Mouse (Mus musculus) neural tube, embryonic 14.5 days (tissue): ENCODE results near the gene Ggta1. TPM values are rescaled to one million over a fixed set of nuclear protein-coding genes. Genes with fewer than 3 reads are reported as not detected.

Experiments
- ATAC-seq: fragments of 200-750 bp; cut with Nextera tagmentation; 2 replicates; pipeline ENCODE4 v1.8.0; 2017; ENCODE audit warnings: low read depth, mild to moderate bottlenecking, moderate TSS enrichment, moderate library complexity
- H3K27ac ChIP-seq: fragments of 300-500 bp; sonication (generic); 2 replicates; pipeline ENCODE4 v1.5.1; 2014; ENCODE audit warnings: low read depth, mild to moderate bottlenecking, control low read depth, low read length, moderate library complexity, mixed read lengths
- H3K27me3 ChIP-seq: fragments of 300-500 bp; sonication (generic); 2 replicates; pipeline ENCODE4 v1.6.1; 2014; ENCODE audit warnings: low read length; ENCODE audit not compliant: control insufficient read depth, insufficient read depth
- H3K36me3 ChIP-seq: fragments of 300-500 bp; sonication (generic); 2 replicates; pipeline ENCODE4 v1.6.1; 2014; ENCODE audit warnings: low read length, mixed read lengths; ENCODE audit not compliant: control insufficient read depth, insufficient read depth
- H3K4me1 ChIP-seq: fragments of 300-500 bp; sonication (generic); 2 replicates; pipeline ENCODE4 v1.6.1; 2014; ENCODE audit warnings: low read length; ENCODE audit not compliant: control insufficient read depth, insufficient read depth
- H3K4me2 ChIP-seq: fragments of 300-500 bp; sonication (generic); 2 replicates; pipeline ENCODE4 v1.6.1; 2014; ENCODE audit warnings: mild to moderate bottlenecking, low read depth, low read length, control low read depth
- H3K4me3 ChIP-seq: fragments of 300-500 bp; sonication (generic); 2 replicates; pipeline ENCODE4 v1.5.1; 2014; ENCODE audit warnings: low read depth, low read length, control low read depth, mixed read lengths
- H3K9ac ChIP-seq: fragments of 300-500 bp; sonication (generic); replicated peaks from 2 replicates; pipeline ENCODE4 v1.6.1; 2014; ENCODE audit warnings: low read depth, mild to moderate bottlenecking, control low read depth, low read length, mixed read lengths
- H3K9me3 ChIP-seq: fragments of 300-500 bp; sonication (generic); 2 replicates; pipeline ENCODE4 v1.6.1; 2016; ENCODE audit warnings: low read length; ENCODE audit not compliant: control insufficient read depth
- WGBS: fragments of 180-500 bp; shearing (Covaris S2); extraction: QIAGEN DNeasy Blood & Tissue Kit; methylation state at CpG from one replicate; pipeline ENCODE4 v1.1.7; 2014; 5-methylcytosine and 5-hydroxymethylcytosine counted together
- polyA plus RNA-seq: library from polyadenylated mRNA; unstranded; fragments of >200 nt; fragmentation: Nextera tagmentation; extraction: Ambion mirVana; gene quantifications from 2 replicates; pipeline ENCODE4 v1.2.1, GENCODE M21; 2014

Ggta1 gene
- polyA plus RNA-seq = 5.3 and 8.9 TPM in 2 replicates

DNA sequence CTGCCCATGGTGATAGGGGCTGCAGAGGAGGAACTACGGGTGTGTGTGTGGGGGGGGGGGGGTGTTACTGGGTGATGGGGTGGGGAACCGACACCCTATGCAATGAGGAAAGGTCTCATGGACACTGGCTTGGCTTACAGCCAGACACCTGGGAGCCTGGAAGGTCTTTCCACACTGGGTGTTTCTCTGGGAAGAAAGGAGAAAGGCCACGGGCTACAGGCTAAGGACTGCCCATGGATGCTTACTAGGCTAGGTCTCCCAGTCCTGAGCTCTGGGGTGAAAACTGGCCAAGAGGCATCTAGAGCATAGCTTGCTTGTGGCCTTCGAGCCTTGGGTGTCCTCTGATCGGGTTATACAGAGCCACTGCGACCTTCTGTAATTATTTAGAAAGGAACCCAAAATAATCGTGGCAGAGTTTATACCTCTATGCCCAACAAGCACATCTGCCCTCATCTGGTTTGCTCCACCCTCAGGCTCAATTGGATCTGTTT, at the start of gene Ggta1:
Ggta1 (minus strand) TSS at position 441 of the 491 bp plus-strand sequence.
- no peaks in the 10 kb centered on the region for H3K9me3 ChIP-seq
- WGBS = 19% methylated on average over 7 of the region's 7 CpGs
- no peaks in the 10 kb centered on the region for H3K36me3 ChIP-seq
- 0 out of 2 replicates have a peak, but pooled peaks have one; percentile 41 for ATAC-seq
- H3K9ac ChIP-seq = peak within 1 kb of the TSS; percentile 58
- H3K27me3 ChIP-seq = 0 out of 2 replicates have a peak, but pooled peaks cover 3% of the 10 kb centered on the region
- H3K4me1 ChIP-seq = no peaks in the 10 kb centered on the region; the same call in 1 of the 2 replicates
- peak within 1 kb of the TSS; percentile 95 for H3K4me2 ChIP-seq
- peak within 1 kb of the TSS; percentile 47 for H3K4me3 ChIP-seq
- no peak within 1 kb of the TSS for H3K27ac ChIP-seq

DNA sequence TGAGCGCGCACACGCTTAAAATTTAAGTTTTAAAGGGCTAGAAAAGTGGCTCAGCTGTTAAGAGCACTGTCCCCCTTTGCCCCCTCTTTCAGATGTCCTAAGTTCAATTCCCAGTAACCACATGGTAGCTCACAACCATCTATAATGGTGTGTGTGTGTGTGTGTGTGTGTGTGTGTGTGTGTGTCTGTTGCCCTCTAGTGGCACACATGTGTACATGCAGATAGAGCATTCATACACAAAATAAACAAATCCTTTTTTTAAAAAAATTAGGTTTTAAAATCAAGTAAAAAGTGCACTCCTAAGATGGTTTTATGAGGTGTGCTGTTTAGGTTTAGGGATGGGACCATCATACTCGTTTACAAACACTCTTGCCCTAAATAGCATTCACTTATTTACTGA, 49.2 kb upstream of the Ggta1 start:
- no peaks in the 10 kb centered on the region for H3K9me3 ChIP-seq
- no peak overlapping the region for H3K4me2 ChIP-seq
- H3K27me3 ChIP-seq = no peaks in the 10 kb centered on the region
- WGBS = 97% methylated on average over 4 of the region's 4 CpGs
- H3K9ac ChIP-seq = no peak overlapping the region
- H3K36me3 ChIP-seq = no peaks in the 10 kb centered on the region
- H3K4me3 ChIP-seq = no peak overlapping the region
- H3K27ac ChIP-seq = no peak overlapping the region
- peaks cover 5% of the 10 kb centered on the region for H3K4me1 ChIP-seq
- ATAC-seq = no peak

GRCm38 (mm10) chr2:35510920-35511319, 47.9 kb upstream of the Ggta1 start:
- WGBS = 43% methylated on average over 1 of the region's 1 CpGs
- H3K9me3 ChIP-seq = no peaks in the 10 kb centered on the region

DNA sequence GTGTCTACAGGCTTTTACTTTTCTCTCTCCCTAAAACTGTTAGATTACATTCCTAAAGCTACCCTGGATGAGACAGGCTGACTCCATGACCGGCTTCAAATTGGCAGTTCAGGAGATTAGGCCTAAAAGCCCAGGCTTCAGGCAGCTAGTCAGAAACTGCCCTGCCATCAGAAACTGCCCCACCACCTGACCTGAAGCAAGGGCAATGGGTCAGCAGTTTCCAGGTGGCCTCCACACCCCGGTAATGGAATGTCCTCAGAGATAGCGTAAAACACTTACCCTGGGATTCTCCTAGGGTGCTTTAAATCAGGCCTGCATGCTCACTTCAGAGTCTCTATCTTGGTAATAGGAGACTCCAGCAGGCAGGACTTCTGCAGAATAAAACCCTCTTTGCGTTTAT, 46.9 kb upstream of the Ggta1 start:
- ATAC-seq = no peak
- Histone ChIP-seq H3K27me3 (no peaks in the 10 kb centered on the region), H3K4me2 (no peak overlapping the region), H3K4me3 (no peak overlapping the region), H3K27ac (no peak overlapping the region), H3K9me3 (no peaks in the 10 kb centered on the region), H3K4me1 (peaks cover 5% of the 10 kb centered on the region), H3K36me3 (no peaks in the 10 kb centered on the region), H3K9ac (no peak overlapping the region)
- WGBS = 40% methylated on average over 4 of the region's 4 CpGs

More at GRCm38 (mm10) chr2:35510920-35511319, 47.9 kb upstream of the Ggta1 start:
- Histone ChIP-seq H3K36me3 (no peaks in the 10 kb centered on the region), H3K27me3 (no peaks in the 10 kb centered on the region), H3K27ac (no peak overlapping the region), H3K9ac (no peak overlapping the region), H3K4me1 (peaks cover 5% of the 10 kb centered on the region), H3K4me3 (no peak overlapping the region), H3K4me2 (no peak overlapping the region)
- ATAC-seq = no peak

DNA sequence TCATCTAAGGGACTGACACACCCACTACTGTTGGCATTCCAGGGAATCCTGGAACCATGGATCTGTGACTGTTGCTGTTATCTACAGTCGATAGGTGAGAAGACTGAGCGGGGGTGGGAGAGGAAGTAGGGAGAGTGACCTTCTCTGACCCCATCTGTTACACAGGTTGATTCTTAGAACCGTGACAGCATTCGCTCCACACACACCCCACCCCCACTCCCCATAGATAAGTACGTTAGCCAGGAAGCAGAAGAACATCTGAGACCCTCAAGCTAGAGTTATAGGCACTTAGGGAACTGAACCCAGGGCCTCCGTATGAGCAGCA, 46.3 kb upstream of the Ggta1 start:
- ATAC-seq = no peak
- Histone ChIP-seq H3K9me3 (no peaks in the 10 kb centered on the region), H3K27ac (no peak overlapping the region), H3K36me3 (no peaks in the 10 kb centered on the region), H3K27me3 (no peaks in the 10 kb centered on the region), H3K4me3 (no peak overlapping the region), H3K4me1 (peaks cover 5% of the 10 kb centered on the region), H3K4me2 (no peak overlapping the region), H3K9ac (no peak overlapping the region)
- WGBS = 46% methylated on average over 6 of the region's 6 CpGs

DNA sequence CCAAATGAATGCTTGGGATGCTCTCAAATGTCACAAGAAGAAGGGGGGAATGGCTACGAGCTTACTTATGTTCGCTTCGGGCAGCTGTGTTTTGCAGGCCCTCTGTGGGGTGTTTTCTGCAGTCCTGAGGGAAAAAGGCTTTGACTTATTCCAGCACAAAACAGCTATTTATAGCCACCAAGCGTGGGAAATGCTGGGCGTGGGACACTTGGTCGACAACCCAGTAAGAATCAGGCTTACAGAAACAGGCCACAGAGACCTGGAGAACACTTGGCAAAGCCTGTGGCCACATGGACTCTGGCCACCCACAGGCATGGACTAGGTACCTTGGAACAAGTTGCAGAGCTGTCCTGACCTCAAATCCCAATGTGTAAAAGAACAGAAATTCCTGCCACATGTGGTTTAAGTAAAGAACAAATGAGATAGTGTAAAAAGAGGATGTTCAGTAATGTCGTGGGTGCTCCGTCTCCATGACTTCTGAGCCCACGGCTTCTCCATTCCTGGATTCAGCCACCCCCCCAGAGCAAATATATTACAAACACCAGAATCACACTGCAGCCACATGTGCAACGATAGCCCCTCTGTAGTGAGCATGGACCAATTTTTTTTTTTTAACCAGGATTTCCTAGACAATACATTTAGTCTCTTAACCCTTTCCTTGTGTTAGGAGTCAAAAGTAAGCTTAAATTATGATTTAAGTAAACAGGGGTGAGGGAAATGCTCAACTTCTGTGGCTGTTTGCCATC, 45.7 kb upstream of the Ggta1 start:
- H3K9me3 ChIP-seq = no peaks in the 10 kb centered on the region
- no peak overlapping the region for H3K4me2 ChIP-seq
- no peaks in the 10 kb centered on the region for H3K27me3 ChIP-seq
- peaks cover 4% of the 10 kb centered on the region for H3K4me1 ChIP-seq
- H3K27ac ChIP-seq = peak overlapping the region; percentile 44
- no peak overlapping the region for H3K9ac ChIP-seq
- H3K36me3 ChIP-seq = no peaks in the 10 kb centered on the region
- no peak for ATAC-seq
- WGBS = 38% methylated on average over 10 of the region's 10 CpGs
- no peak overlapping the region for H3K4me3 ChIP-seq

- Histone ChIP-seq H3K4me3 (no peak overlapping the region), H3K36me3 (no peaks in the 10 kb centered on the region), H3K9ac (no peak overlapping the region), H3K4me1 (no peaks in the 10 kb centered on the region; the same call in 1 of the 2 replicates), H3K4me2 (no peak overlapping the region), H3K27ac (no peak overlapping the region), H3K27me3 (no peaks in the 10 kb centered on the region), H3K9me3 (no peaks in the 10 kb centered on the region)
- peak; percentile 16; the same call in 1 of the 2 replicates for ATAC-seq
- 52% methylated on average over 9 of the region's 9 CpGs for WGBS
These were observed 44.1 kb upstream of the Ggta1 start for GRCm38 (mm10) chr2:35507191-35507511.

DNA sequence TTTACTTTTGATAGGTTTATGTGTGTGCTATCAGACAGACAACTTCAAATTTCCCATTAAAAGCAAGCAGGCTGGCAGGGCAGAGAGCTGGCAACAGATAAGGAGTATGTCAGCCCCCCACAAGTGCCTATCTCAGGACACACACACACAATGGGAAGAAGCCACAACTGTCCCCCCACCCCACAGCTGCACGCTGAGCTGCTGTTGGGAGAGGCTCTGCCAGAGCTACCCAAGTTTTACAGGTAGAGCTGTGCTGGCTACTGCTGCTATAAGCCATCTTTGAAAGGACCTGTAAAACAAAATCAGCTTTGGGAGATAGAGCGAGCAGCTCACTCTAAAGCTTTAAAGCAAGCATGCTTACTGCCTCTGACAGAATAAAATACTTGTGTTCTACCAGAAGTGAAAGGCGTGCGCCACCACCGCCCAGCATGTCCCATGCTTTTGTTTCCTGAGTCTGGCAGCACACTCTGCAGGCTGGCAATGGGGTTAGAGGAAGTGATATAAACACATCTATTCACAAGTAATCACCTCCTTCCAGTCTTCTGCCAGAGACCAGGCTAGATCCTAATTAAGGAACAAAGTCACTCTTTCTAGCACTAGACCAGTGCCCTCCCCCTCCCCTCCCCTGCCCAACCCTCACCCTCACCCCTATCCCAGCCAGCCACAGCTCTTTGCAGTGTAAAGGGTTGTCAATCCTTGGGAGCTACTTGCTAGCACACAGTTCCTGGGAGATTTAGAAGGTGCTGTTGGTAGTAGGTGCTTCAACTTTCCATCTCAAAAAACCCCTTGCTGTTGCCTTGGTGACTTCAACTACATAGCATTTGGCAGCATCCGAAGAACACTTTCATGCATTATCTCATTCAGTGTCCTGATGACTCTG, 43.5 kb upstream of the Ggta1 start:
- ATAC-seq = peak; percentile 33; the same call in 1 of the 2 replicates
- no peaks in the 10 kb centered on the region; the same call in 1 of the 2 replicates for H3K4me1 ChIP-seq

More for the DNA sequence above, 43.5 kb upstream of the Ggta1 start:
- Histone ChIP-seq H3K27ac (no peak overlapping the region), H3K36me3 (no peaks in the 10 kb centered on the region), H3K9ac (no peak overlapping the region), H3K4me2 (no peak overlapping the region), H3K27me3 (no peaks in the 10 kb centered on the region), H3K4me3 (no peak overlapping the region), H3K9me3 (no peaks in the 10 kb centered on the region)
- whole genome bisulfite sequencing = 48% methylated on average over 6 of the region's 6 CpGs
